Mouse (Mus musculus) MEL (cell line): ENCODE data around the gene Ttf2. TPM values are rescaled to one million over a fixed set of nuclear protein-coding genes. Genes with fewer than 3 reads are reported as not detected.
A peak's percentile ranks its signal among the peaks of the same experiment; 100 is the strongest.

Experiments
- DNase-seq: peaks from one replicate; pipeline ENCODE4 v3.0.0; 2011; ENCODE audit warnings: low read depth, low spot score
- H3K27ac ChIP-seq: 2 replicates; pipeline ENCODE4 v1.5.1; 2012; ENCODE audit warnings: low read depth, mild to moderate bottlenecking, control low read depth, low read length, moderate library complexity; ENCODE audit not compliant: control insufficient read depth
- H3K27me3 ChIP-seq, 2 experiments: fragments of 150-350 bp in 1 of 2; sonication (generic) in 1 of 2; 2 replicates each; pipeline ENCODE4 v1.6.1; 2012; ENCODE audit warnings: low read length in 2 of 2, mild to moderate bottlenecking in 2 of 2, improper control_type of control experiment in 1 of 2, moderate library complexity in 1 of 2; ENCODE audit not compliant: insufficient read depth in 2 of 2, control insufficient read depth in 1 of 2
- H3K36me3 ChIP-seq, 2 experiments: 2 replicates each; pipeline ENCODE4 v1.6.1; 2012 to 2014; ENCODE audit warnings: low read length in 2 of 2, improper control_type of control experiment in 1 of 2, inconsistent platforms in 1 of 2, mild to moderate bottlenecking in 1 of 2; ENCODE audit not compliant: insufficient read depth in 2 of 2, control insufficient read depth in 1 of 2
- H3K4me1 ChIP-seq, 2 experiments: fragments of 150-350 bp in 1 of 2; sonication (generic) in 1 of 2; 2 replicates each; pipeline ENCODE4 v1.6.1; 2012; ENCODE audit warnings: low read length in 2 of 2, improper control_type of control experiment in 1 of 2, mild to moderate bottlenecking in 1 of 2; ENCODE audit not compliant: insufficient read depth in 2 of 2, control insufficient read depth in 1 of 2
- H3K4me3 ChIP-seq, 2 experiments: fragments of 150-350 bp in 1 of 2; sonication (generic) in 1 of 2; 2 replicates each; pipeline ENCODE4 v1.5.1; 2012; ENCODE audit warnings: low read depth in 2 of 2, low read length in 2 of 2, mild to moderate bottlenecking in 2 of 2, moderate library complexity in 2 of 2, control low read depth in 1 of 2, improper control_type of control experiment in 1 of 2; ENCODE audit not compliant: control insufficient read depth in 1 of 2, insufficient read depth in 1 of 2
- H3K79me2 ChIP-seq: 2 replicates; pipeline ENCODE4 v1.6.1; 2012; ENCODE audit warnings: mild to moderate bottlenecking, low read length, moderate library complexity; ENCODE audit not compliant: control insufficient read depth, poor library complexity, insufficient read depth
- H3K9ac ChIP-seq: 2 replicates; pipeline ENCODE4 v1.6.1; 2012; ENCODE audit warnings: low read depth, mild to moderate bottlenecking, control low read depth, low read length, moderate library complexity; ENCODE audit not compliant: control insufficient read depth, poor library complexity, severe bottlenecking
- H3K9me3 ChIP-seq: fragments of 150-350 bp; sonication (generic); replicated peaks from 2 replicates; pipeline ENCODE4 v1.6.1; 2012; ENCODE audit warnings: mild to moderate bottlenecking, low read length, improper control_type of control experiment, moderate library complexity; ENCODE audit not compliant: insufficient read depth
- CHD2 ChIP-seq: IDR thresholded peaks from 2 replicates; pipeline ENCODE4 v1.6.1; 2011; ENCODE audit warnings: low read length, improper control_type of control experiment
- CTCF ChIP-seq, 3 experiments: IDR thresholded peaks in 2 of 3; conservative IDR thresholded peaks in 1 of 3; 2 replicates each; pipeline ENCODE4 v1.5.1; 2011 to 2012; ENCODE audit warnings: low read length in 3 of 3, low read depth in 2 of 3, mild to moderate bottlenecking in 2 of 3, improper control_type of control experiment in 1 of 3, inconsistent platforms in 1 of 3, mixed read lengths in 1 of 3, moderate library complexity in 1 of 3; ENCODE audit not compliant: control insufficient read depth in 1 of 3, insufficient read depth in 1 of 3, poor library complexity in 1 of 3, severe bottlenecking in 1 of 3
- E2F4 ChIP-seq: IDR thresholded peaks from 2 replicates; pipeline ENCODE4 v1.6.1; 2011; ENCODE audit warnings: low read depth, low read length, improper control_type of control experiment, borderline replicate concordance
- GATA1 ChIP-seq: IDR thresholded peaks from 2 replicates; pipeline ENCODE4 v1.6.1; 2011; ENCODE audit warnings: low read depth, low read length, improper control_type of control experiment
- JUND ChIP-seq: IDR thresholded peaks from 2 replicates; pipeline ENCODE4 v1.6.1; 2011; ENCODE audit warnings: low read depth, mild to moderate bottlenecking, improper control_type of control experiment, low read length
- MXI1 ChIP-seq: IDR thresholded peaks from 2 replicates; pipeline ENCODE4 v1.6.1; 2011; ENCODE audit warnings: mild to moderate bottlenecking, low read depth, low read length, improper control_type of control experiment
- MYB ChIP-seq: IDR thresholded peaks from 2 replicates; pipeline ENCODE4 v1.6.1; 2011; ENCODE audit warnings: mild to moderate bottlenecking, low read depth, low read length, improper control_type of control experiment
- NRF1 ChIP-seq: IDR thresholded peaks from 2 replicates; pipeline ENCODE4 v1.6.1; 2014; ENCODE audit warnings: low read depth, mild to moderate bottlenecking, inconsistent platforms, low read length, improper control_type of control experiment, moderate library complexity; ENCODE audit not compliant: poor library complexity, insufficient read depth, severe bottlenecking
- POLR2A ChIP-seq, 2 experiments: IDR thresholded peaks; 2 replicates each; pipeline ENCODE4 v1.6.1; 2011 to 2012; ENCODE audit warnings: low read length in 2 of 2, mild to moderate bottlenecking in 2 of 2, control low read depth in 1 of 2, improper control_type of control experiment in 1 of 2, low read depth in 1 of 2, moderate library complexity in 1 of 2; ENCODE audit not compliant: control insufficient read depth in 1 of 2, insufficient read depth in 1 of 2, poor library complexity in 1 of 2
- POLR2AphosphoS5 ChIP-seq: IDR thresholded peaks from 2 replicates; pipeline ENCODE4 v1.6.1; 2012; ENCODE audit warnings: low read depth, borderline replicate concordance, mild to moderate bottlenecking, inconsistent platforms, low read length, moderate library complexity, mixed read lengths
- SIN3A ChIP-seq: IDR thresholded peaks from 2 replicates; pipeline ENCODE4 v1.6.1; 2012; ENCODE audit warnings: low read length, improper control_type of control experiment, inconsistent platforms
- SMC3 ChIP-seq: IDR thresholded peaks from 2 replicates; pipeline ENCODE4 v1.6.1; 2011; ENCODE audit warnings: low read depth, low read length, improper control_type of control experiment
- TAL1 ChIP-seq: IDR thresholded peaks from 2 replicates; pipeline ENCODE4 v1.6.1; 2012; ENCODE audit warnings: mild to moderate bottlenecking, inconsistent platforms, low read length, moderate library complexity, mixed read lengths
- TBP ChIP-seq: IDR thresholded peaks from 2 replicates; pipeline ENCODE4 v1.8.0; 2011; ENCODE audit warnings: low read depth, low read length, improper control_type of control experiment
- UBTF ChIP-seq: IDR thresholded peaks from 2 replicates; pipeline ENCODE4 v1.6.1; 2012; ENCODE audit warnings: low read depth, mild to moderate bottlenecking, inconsistent platforms, low read length, improper control_type of control experiment, moderate library complexity, borderline replicate concordance; ENCODE audit not compliant: insufficient read depth
- USF1 ChIP-seq: IDR thresholded peaks from 2 replicates; pipeline ENCODE4 v1.6.1; 2014; ENCODE audit warnings: low read depth, mild to moderate bottlenecking, inconsistent platforms, low read length, improper control_type of control experiment, moderate library complexity
- ZKSCAN1 ChIP-seq: IDR thresholded peaks from 2 replicates; pipeline ENCODE4 v1.6.1; 2012; ENCODE audit warnings: low read depth, mild to moderate bottlenecking, inconsistent platforms, low read length, improper control_type of control experiment, moderate library complexity
- ZNF384 ChIP-seq: IDR thresholded peaks from 2 replicates; pipeline ENCODE4 v1.6.1; 2012; ENCODE audit warnings: low read depth, mild to moderate bottlenecking, inconsistent platforms, low read length, improper control_type of control experiment
- polyA plus RNA-seq, 2 experiments: library from polyadenylated mRNA; stranded (reverse) in 1 of 2; unstranded in 1 of 2; fragments of >175 nt in 1 of 2; fragments of >200 nt in 1 of 2; gene quantifications; 2 replicates each; pipeline versions ENCODE4 v1.2.1 to v1.2.4; 2012; ENCODE audit warnings: low replicate concordance in 2 of 2, low read depth in 1 of 2; ENCODE audit not compliant: insufficient read length in 2 of 2, insufficient read depth in 1 of 2, missing spikeins in 1 of 2
- total RNA-seq: library from RNA; depleted of rRNA; stranded (reverse); fragments of 300-350 nt; gene quantifications from 2 replicates; pipeline ENCODE4 v1.2.3, GENCODE M21; 2012

Ttf2 gene
- total and polyA plus RNA-seq, 3 experiments, result 27.7 to 34.4 TPM; not detected in 1

GRCm38 (mm10) chr3:100935521-100935920 is 33.9 kb downstream of the Ttf2 start:
- no peaks in the 10 kb centered on the region for H3K9me3 ChIP-seq
- no peak overlapping the region for H3K4me3 ChIP-seq
- no peak overlapping the region for H3K9ac ChIP-seq
- TF ChIP-seq SIN3A (no peak), ZKSCAN1 (no peak), USF1 (no peak), TAL1 (no peak), MYB (no peak), E2F4 (no peak), POLR2A (IDR thresholded peaks at IDR 0.05; ENCODE audit: control insufficient read depth in 1 of 2, insufficient read depth in 1 of 2, low read depth in 1 of 2, low read length in 2 of 2, poor library complexity in 1 of 2) (no peak), MXI1 (no peak), CHD2 (no peak), TBP (no peak), SMC3 (no peak), POLR2AphosphoS5 (no peak), GATA1 (no peak), JUND (no peak), UBTF (no peak)
- DNase-seq, result no peak
- H3K4me1 ChIP-seq, result peaks cover 0 to 3% of the 10 kb centered on the region in 2 experiments; a peak in 1 of 4 replicates
- H3K27me3 ChIP-seq, result no peaks in the 10 kb centered on the region
- H3K79me2 ChIP-seq, result no peaks in the 10 kb centered on the region
- no peak overlapping the region for H3K27ac ChIP-seq
- H3K36me3 ChIP-seq, result peaks cover 0 to 7% of the 10 kb centered on the region in 2 experiments; a peak in 2 of 4 replicates

- no peak overlapping the region for H3K4me3 ChIP-seq
- TF ChIP-seq USF1, result 0 out of 2 replicates have a peak, but pooled peaks have one; percentile 26
- TF ChIP-seq CTCF (IDR thresholded peaks at IDR 0.05 in 2 of 3, conservative IDR thresholded peaks at IDR 0.05 in 1 of 3; ENCODE audit: control insufficient read depth in 1 of 3, insufficient read depth in 1 of 3, low read depth in 2 of 3, low read length in 3 of 3, poor library complexity in 1 of 3, severe bottlenecking in 1 of 3), result peak in 1 of 3 experiments; percentile 15; a peak in 1 of 6 replicates
- no peak for TF ChIP-seq NRF1
- no peak for TF ChIP-seq ZNF384
- peak; percentile 46 for DNase-seq
- H3K27me3 ChIP-seq, result no peaks in the 10 kb centered on the region
- no peaks in the 10 kb centered on the region for H3K9me3 ChIP-seq
- H3K36me3 ChIP-seq, result peaks cover 0 to 7% of the 10 kb centered on the region in 2 experiments; a peak in 1 of 4 replicates
- H3K79me2 ChIP-seq, result no peaks in the 10 kb centered on the region
- H3K4me1 ChIP-seq, result peaks cover 0 to 3% of the 10 kb centered on the region in 2 experiments; a peak in 1 of 4 replicates
- H3K9ac ChIP-seq, result no peak overlapping the region
- no peak overlapping the region for H3K27ac ChIP-seq
Measured at GRCm38 (mm10) chr3:100932077-100932944, 37.2 kb downstream of the Ttf2 start.
